9 mouse cellular contexts compared by ENCODE assay signal in the genomic region with DNA sequence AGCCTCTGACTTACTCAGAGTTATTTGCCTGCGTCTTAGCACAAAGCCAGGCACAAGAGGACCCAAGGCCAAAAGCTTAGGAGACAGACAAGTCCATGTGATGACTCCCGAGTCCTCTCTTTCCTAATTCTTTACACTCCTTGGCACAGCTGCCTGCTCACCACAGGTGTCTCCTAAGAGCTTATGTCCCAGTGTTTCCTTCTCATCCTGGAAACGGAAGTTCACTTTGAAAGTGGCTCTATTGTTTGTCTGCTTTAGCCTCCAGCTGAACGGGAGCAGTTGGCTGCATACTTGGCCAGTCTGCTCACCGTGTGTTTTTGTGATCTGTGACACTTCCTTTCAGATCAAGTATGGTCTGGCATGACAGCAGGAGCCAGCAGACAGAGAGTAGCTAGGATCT. TPM values are rescaled to one million over a fixed set of nuclear protein-coding genes. Genes with fewer than 3 reads are reported as not detected.
A peak's percentile ranks its signal among the peaks of the same experiment; 100 is the strongest.
DNase-seq lines count a peak whose midpoint lies in the region; ATAC-seq and TF ChIP-seq lines count a peak whose summit lies in the region.
"Had no signal": no experiment of that assay in that cellular context is flagged by ENCODE, and none has a peak within 500 bp of the region (broad histone marks: within the 10 kb centered on the region; RNA-seq: fewer than 3 reads in every experiment).

No protein-coding gene starts in this region.

- no peak for DNase-seq in hindbrain, embryonic 10.5 days (ENCODE audit: low spot score)
- peak; percentile 20 to 50 for DNase-seq in cerebellum, adult 2 months
- peak; percentile 95 for DNase-seq in gonadal fat pad, adult 2 months (ENCODE audit: low read depth)
- DNase-seq in kidney, postnatal 25 days, result peak; percentile 29 to 72
- DNase-seq in embryo, embryonic 10.5 days (ENCODE audit: low spot score), result no peak
- DNase-seq in thymus, postnatal 14 days, result no peak
- no peak for DNase-seq in right cerebral cortex, adult 2 months (ENCODE audit: low spot score in 2 of 2)

- WGBS in hindbrain, embryonic 15.5 days, result 35% methylated on average over 5 of the region's 5 CpGs
- WGBS in hindbrain, embryonic 10.5 days, result 41% methylated on average over 5 of the region's 5 CpGs
- 2% methylated on average over 5 of the region's 5 CpGs for WGBS in cerebellum, adult 2 months

- no peak for ATAC-seq in hindbrain, embryonic 15.5 days (ENCODE audit: low FRiP score, low read depth)

- no peak for TF ChIP-seq CTCF in cerebellum, adult 2 months (IDR thresholded peaks at IDR 0.05; ENCODE audit: borderline replicate concordance, insufficient read depth, low read depth, low read length)

- no peaks in the 10 kb centered on the region for H3K9me3 ChIP-seq in hindbrain, embryonic 15.5 days
- no peaks in the 10 kb centered on the region for H3K9me3 ChIP-seq in hindbrain, embryonic 10.5 days
- H3K9me3 ChIP-seq: G1E had no signal

- no peak overlapping the region for H3K4me2 ChIP-seq in hindbrain, embryonic 15.5 days

- H3K4me3 ChIP-seq in hindbrain, embryonic 15.5 days, result no peak overlapping the region
- no peak overlapping the region for H3K4me3 ChIP-seq in hindbrain, embryonic 10.5 days
- no peak overlapping the region for H3K4me3 ChIP-seq in cerebellum, adult 2 months (replicated peaks; ENCODE audit: insufficient read depth, low read depth, low read length)

- H3K9ac ChIP-seq in hindbrain, embryonic 15.5 days, result no peak overlapping the region

- H3K27me3 ChIP-seq in hindbrain, embryonic 15.5 days, result no peaks in the 10 kb centered on the region
- H3K27me3 ChIP-seq in hindbrain, embryonic 10.5 days (ENCODE audit: insufficient read depth, poor library complexity, severe bottlenecking), result no peaks in the 10 kb centered on the region
- H3K27me3 ChIP-seq in cerebellum, adult 2 months (ENCODE audit: control insufficient read depth, insufficient read depth, low read length), result no peaks in the 10 kb centered on the region

- H3K27ac ChIP-seq in hindbrain, embryonic 15.5 days (replicated peaks), result peak overlapping the region; percentile 61; the same call in 1 of the 2 replicates
- no peak overlapping the region for H3K27ac ChIP-seq in hindbrain, embryonic 10.5 days
- 0 out of 2 replicates have a peak overlapping the region, but pooled peaks have one; percentile 8 for H3K27ac ChIP-seq in cerebellum, adult 2 months (ENCODE audit: insufficient read depth, low read length)

- H3K36me3 ChIP-seq in hindbrain, embryonic 15.5 days, result no peaks in the 10 kb centered on the region
- H3K36me3 ChIP-seq in hindbrain, embryonic 10.5 days, result no peaks in the 10 kb centered on the region
- H3K36me3 ChIP-seq: G1E had no signal

- no peak for TF ChIP-seq POLR2A in cerebellum, adult 2 months (IDR thresholded peaks at IDR 0.05; ENCODE audit: borderline replicate concordance, insufficient read depth, low read length)

- H3K4me1 ChIP-seq in hindbrain, embryonic 15.5 days (replicated peaks), result peaks cover 4% of the 10 kb centered on the region; the same call in 1 of the 2 replicates
- peaks cover 11% of the 10 kb centered on the region; the same call in 1 of the 2 replicates for H3K4me1 ChIP-seq in hindbrain, embryonic 10.5 days (replicated peaks)
- peaks cover 10% of the 10 kb centered on the region; the same call in 1 of the 2 replicates for H3K4me1 ChIP-seq in cerebellum, adult 2 months (ENCODE audit: control insufficient read depth, insufficient read depth, low read length)

RNA-seq across cellular contexts. Expression of a gene that starts 41.3 kb away (rescaled TPM):
- polyA plus RNA-seq in hindbrain, embryonic 15.5 days (2015; fragmentation: Nextera tagmentation; extraction: Ambion mirVana), result 4.0 TPM in 2 replicates
- 5.9 and 6.8 TPM in 2 replicates for polyA plus RNA-seq in hindbrain, embryonic 10.5 days (2016; fragmentation: Nextera tagmentation; extraction: Ambion mirVana)
- polyA plus RNA-seq in cerebellum, adult 2 months (2012; rRNA removed), result 1.6 and 3.3 TPM in 2 replicates
- 10.2 and 17.4 TPM in 2 replicates for polyA plus RNA-seq in gonadal fat pad, adult 2 months (2012; rRNA removed)
- polyA plus RNA-seq: G1E had no signal

RNA-seq across cellular contexts. Expression of a gene that starts 54.0 kb away (rescaled TPM):
- polyA plus RNA-seq in hindbrain, embryonic 15.5 days (2015; fragmentation: Nextera tagmentation; extraction: Ambion mirVana), result 55.1 and 56.7 TPM in 2 replicates
- polyA plus RNA-seq in hindbrain, embryonic 10.5 days (2016; fragmentation: Nextera tagmentation; extraction: Ambion mirVana), result 31.4 and 34.8 TPM in 2 replicates
- 34.7 and 37.2 TPM in 2 replicates for polyA plus RNA-seq in cerebellum, adult 2 months (2012; rRNA removed)
- polyA plus RNA-seq in gonadal fat pad, adult 2 months (2012; rRNA removed), result 26.8 and 27.6 TPM in 2 replicates
- polyA plus RNA-seq: G1E had no signal

Comparison
In these comparisons a context has a peak if more than half of its experiments do, and no peak if none do; other contexts are left out.
1. DNase-seq: peak in cerebellum, adult 2 months (2 of 2), gonadal fat pad, adult 2 months (single experiment) and kidney, postnatal 25 days (2 of 2); none in hindbrain, embryonic 10.5 days (single experiment), embryo, embryonic 10.5 days (single experiment), thymus, postnatal 14 days (single experiment) and right cerebral cortex, adult 2 months (0 of 2).